Mouse (Mus musculus): ENCODE measurements around the gene Lrrc8a.
A peak's percentile ranks its signal among the peaks of the same experiment; 100 is the strongest.

Lrrc8a gene

DNA sequence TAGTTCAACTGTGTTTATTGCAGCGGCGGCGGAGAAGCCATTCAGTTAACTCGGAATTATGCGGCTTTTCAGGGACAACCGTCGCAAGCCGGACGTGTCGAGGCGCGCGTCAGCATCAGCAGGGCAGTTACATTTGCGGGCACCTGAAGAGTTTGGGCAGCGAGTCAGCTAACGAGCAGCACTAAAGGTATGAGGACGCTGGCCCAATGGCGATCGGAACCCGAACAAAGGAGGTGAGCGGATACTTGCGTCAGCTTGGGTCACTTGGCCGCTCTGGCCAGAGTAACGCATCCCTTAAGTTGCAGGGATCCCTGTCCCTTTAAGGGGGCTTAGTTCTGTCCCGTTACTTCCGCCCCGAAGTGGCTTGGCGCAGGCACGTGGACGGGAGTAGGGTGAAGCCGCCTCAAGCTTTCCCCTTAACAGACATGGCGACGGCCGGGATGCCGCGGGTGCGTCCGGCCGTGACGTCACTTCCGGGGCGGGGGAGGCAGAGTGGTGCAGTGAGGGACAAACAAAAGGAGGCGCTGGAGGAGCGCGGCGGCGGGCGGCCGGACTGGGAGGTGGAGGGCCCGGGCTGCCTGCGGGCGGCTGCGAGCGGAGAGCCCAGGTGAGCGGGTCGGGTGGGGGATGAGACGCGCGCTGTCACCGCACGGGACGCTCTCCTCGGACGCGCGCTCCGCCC, at the start of gene Lrrc8a:
Lrrc8a (plus strand) TSS at position 517 of the 682 bp plus-strand sequence.
- DNase-seq (ENCODE audit: low spot score) = peak; percentile 97

DNA sequence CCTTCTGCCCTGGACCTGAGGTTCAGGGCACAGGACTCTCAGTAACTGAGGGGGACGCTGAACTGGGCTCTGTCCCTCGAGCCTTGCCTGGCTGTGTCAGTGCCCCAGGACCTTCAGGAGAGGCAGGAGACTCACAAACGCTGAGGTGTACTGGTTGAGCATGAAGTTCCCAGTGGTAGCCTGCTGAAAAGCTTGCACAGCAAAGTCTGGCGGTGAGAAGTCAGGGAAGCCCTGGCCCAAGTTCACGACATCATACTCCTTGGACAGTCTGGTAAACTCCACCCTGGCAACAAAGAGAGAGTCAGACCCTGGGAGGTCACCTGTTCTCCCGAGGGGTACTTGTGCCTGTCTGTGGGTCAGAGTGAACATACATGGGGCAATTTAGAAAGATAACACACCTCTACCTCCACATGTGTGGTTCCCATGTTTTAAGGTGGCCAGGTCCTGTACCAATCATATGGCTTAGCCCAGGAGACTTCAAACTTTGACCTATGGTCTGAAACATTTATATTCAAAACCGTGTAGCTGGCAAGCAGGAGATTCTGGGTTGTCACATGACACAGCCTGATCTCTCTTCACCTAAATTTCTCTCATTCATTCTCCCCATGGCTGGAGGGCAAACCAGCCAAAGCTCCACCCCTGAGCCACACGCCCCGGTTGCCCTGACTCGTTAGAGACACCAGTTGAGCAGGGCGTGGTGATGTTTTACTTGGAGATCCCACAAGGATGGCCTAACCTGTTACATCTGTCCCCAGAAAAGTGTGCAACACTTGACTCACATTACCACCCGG, 45.5 kb upstream of the Lrrc8a start:
- no peak for DNase-seq (ENCODE audit: low spot score)

GRCm38 (mm10) chr2:30194656-30195055, 42.9 kb upstream of the Lrrc8a start:
- DNase-seq (ENCODE audit: low spot score) = no peak

- DNase-seq (ENCODE audit: low spot score) = no peak
These were observed 39.5 kb upstream of the Lrrc8a start for GRCm38 (mm10) chr2:30198021-30198420.

GRCm38 (mm10) chr2:30199984-30200383, 37.5 kb upstream of the Lrrc8a start:
- DNase-seq (ENCODE audit: low spot score) = no peak

- DNase-seq (ENCODE audit: low spot score) = no peak
These were observed 37.1 kb upstream of the Lrrc8a start for GRCm38 (mm10) chr2:30200388-30200925.

- DNase-seq (ENCODE audit: low spot score) = no peak
These were observed 34.1 kb upstream of the Lrrc8a start for GRCm38 (mm10) chr2:30203439-30203838.

GRCm38 (mm10) chr2:30205255-30205628, 32.3 kb upstream of the Lrrc8a start:
- no peak for DNase-seq (ENCODE audit: low spot score)

GRCm38 (mm10) chr2:30205629-30206357, 31.7 kb upstream of the Lrrc8a start, which contains the start of gene Kyat1:
Gene Kyat1 (minus strand): TSS chr2:30205847.
- peak; percentile 90 for DNase-seq (ENCODE audit: low spot score)

DNA sequence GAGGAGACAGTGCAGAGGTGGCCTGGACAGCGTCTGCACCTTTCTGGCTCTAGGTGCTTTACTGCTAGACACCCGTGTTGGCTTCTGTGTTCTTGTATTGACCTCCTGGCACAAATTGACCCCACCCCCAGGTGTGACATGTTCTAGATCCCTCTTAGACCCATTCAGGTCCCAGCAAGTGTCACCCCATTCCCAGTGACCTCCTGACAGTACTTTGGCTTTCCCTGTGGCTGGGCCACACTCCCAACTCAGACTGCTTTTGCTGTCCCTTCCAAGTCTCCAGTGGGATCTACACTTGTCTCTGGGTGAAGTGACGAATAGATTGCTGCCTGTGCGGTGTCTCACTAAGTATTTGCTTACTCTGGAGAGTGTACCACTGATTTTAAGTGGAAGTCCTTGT, 30.1 kb upstream of the Lrrc8a start:
- DNase-seq (ENCODE audit: low spot score) = no peak

DNA sequence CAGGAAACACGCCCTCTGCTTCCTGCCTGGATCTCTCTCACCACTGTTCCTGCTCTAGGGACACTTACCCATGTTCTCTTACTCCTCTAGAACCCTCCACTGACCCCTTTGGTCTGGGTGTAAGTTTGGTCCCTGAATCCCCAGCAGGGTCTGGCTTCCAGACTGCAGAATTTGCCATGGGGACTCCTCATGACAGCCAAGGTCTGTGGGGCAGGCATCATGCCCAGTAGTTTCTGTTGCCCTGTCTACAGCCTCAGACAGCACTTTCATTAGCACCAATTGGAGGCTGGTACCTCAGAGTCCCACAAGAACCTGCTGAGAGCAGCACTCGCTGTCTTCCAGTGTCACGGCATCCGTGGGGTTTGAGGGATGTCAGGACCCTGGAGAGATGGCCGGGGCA, 29.6 kb upstream of the Lrrc8a start:
- no peak for DNase-seq (ENCODE audit: low spot score)

DNA sequence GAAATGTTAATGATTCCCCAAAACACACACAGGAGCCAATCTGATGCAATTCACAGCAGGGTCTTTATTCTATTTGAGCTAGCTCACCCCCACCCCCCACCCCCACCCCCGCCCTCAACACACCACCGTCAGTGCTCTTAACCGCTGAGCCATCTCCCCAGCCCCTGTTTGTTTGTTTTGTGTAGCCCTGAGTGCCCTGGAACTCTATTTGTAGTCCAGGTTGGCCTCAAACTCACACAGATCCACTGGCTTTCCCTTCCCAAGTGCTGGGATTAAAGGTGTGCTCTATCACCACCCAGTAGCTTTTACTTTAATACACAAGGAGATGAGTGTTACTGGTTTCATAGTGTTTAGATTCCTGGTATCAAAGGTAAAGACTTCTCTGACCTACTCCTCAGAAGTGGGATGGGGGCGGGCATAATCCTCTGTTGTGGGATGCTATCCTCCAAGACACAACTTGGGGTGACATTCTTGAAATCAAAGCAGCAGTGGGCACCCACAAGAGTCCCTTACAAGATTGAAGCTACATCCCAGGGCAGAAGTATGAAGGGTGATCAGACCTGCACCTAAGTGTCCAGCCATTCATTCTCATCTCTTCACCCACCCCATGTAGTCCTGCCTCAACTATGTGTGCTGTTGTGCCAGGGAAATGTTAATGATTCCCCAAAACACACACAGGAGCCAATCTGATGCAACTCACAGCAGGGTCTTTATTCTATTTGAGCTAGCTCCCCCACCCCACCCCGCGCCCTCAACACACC, 25.9 kb upstream of the Lrrc8a start:
- DNase-seq (ENCODE audit: low spot score) = no peak

GRCm38 (mm10) chr2:30212169-30212545, 25.4 kb upstream of the Lrrc8a start:
- no peak for DNase-seq (ENCODE audit: low spot score)

DNA sequence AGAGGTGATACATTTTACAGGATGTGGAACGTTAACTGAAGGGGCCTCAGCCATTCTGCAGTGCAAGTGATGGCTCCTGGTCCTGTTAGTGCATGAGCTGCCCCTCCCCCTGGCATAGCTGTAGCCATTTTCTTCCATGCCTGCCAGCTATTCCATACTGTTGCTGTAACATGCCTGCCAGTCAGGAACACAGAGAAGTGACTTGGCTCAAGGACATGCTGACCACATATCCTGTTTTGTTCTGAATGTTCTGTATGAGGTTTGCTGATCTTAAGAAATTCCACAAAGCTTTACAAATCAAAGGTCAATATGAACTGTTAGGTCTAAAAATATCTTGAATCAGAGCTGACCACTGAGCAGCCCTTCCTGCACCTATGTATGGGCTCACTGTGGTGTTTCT, 24.6 kb upstream of the Lrrc8a start:
- DNase-seq (ENCODE audit: low spot score) = no peak

DNA sequence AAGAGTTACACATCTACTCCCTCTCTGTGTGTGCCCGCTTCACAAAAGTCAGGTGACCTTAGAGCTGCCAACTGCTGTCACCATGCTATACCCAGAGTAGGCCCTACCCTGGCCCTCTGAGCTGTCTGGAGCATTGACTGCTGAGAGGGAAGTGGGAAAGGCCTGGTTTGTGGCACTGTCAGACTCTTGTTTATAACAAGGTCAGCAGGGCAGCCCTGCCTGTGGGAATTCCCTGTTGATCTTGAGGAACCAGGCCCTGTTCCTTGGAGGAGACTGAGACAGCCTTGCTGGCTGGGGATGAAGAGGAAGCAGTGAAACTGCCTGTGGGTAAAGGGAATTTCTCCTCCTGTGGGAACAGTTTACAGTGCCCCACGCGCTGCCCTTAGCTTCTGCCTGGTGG, 22.8 kb upstream of the Lrrc8a start:
- no peak for DNase-seq (ENCODE audit: low spot score)

GRCm38 (mm10) chr2:30215493-30215892, 22.0 kb upstream of the Lrrc8a start:
- DNase-seq (ENCODE audit: low spot score) = no peak

DNA sequence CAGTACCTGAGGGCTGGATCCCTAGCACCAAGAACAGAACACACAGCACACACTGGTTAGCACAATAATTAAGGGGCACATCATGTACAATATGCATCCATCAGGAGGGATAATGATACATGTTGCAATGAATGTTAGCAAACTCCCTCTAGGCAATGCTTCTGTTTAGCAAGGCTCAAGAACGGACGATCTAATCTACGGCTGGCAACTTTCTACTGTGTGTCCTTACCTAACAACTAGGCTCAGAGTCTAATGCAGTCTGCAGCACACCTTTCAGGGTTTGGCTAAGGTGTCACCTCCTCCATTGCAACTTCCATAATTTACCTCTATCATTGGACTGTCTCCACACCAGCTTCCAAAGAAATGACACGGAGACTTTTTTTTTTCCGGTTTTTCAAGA, 21.2 kb upstream of the Lrrc8a start:
- DNase-seq (ENCODE audit: low spot score) = no peak

DNA sequence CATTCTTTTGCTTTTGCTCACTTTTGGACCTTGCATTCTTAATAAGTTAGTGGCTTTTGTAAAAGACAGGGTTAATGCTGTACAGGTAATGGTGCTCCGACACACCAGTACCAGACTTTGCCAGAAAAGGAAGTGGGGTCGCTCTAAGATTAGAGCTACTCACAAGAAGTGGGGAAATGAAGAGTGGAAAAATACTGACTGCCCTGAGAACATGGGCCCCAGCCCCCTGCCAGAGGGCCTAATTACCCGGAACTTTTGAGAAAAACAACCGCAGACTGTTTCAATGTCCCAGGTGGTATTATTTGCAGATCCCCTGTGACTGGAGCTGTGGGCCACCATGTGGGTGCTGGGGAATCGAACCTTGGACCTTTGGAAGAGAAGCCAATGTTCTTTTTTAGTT, 1.9 kb upstream of the Lrrc8a start:
- no peak for DNase-seq (ENCODE audit: low spot score)

DNA sequence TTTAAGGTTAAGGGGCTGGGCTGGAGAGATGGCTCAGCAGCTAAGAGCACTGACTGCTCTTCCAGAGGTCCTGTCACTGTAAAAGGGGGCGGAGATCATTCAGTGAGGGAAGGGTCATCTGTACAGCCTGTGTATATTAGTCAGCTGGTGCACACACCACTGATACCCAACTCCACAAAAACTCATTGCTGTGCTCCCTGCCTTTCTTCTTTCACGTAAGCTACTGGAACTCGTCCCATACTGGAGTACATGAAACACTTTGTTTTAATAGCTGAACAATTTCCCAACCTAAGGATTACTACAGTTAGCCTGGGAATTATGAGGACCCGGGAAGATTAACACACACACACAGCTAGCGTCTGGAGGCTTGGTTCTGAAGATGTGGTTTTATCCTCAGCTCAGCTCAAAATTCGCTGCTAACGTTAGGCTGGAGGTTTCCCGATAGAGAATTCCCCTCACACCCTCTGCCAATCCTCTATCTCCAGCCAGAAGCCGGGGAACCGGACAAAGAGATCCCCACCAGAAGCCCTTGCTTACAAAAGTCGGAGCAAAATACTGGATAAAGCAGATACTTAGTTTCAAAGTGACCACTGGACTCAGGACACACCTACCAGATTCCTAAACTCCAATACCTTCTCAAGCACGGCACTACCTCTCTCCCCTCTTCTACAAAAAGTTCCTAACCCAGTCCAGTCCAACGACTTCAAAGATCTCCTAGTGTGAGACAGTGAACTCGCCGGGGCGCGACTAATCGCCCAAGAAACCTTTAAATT, 903 bp upstream of the Lrrc8a start:
- no peak for DNase-seq (ENCODE audit: low spot score)

DNA sequence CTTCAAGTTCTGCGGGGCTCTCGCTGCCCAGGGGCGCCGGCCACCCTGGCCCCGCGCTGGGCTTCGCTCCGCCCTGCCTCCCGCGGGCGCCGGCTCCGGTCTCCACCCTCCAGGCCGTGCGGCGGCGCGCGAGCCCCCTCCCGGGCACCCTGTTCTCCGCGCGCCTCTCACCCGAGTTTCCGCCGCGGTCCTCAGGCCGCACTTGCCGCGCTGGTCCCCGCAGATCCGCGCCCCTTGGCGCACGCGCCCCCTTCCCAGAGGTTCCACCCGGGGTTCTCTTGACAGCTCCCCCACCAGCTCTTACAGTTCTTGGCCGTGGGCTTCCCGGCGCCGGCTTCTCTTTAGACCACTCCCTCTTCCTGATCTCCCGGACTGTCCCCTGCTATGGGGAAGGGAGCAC, 366 bp downstream of the Lrrc8a start:
- DNase-seq (ENCODE audit: low spot score) = peak; percentile 49

- DNase-seq (ENCODE audit: low spot score) = no peak
These were observed 1.5 kb downstream of the Lrrc8a start for GRCm38 (mm10) chr2:30238906-30239465.
